Comparison of ENCODE assay signal across 13 mouse cellular contexts in genomic region chr12:69541663-69542062, GRCm38 (mm10). TPM values are rescaled to one million over a fixed set of nuclear protein-coding genes. Genes with fewer than 3 reads are reported as not detected.
DNase-seq lines count a peak whose midpoint lies in the region; ATAC-seq lines count a peak whose summit lies in the region.
"Had no signal": no experiment of that assay in that cellular context is flagged by ENCODE, and none has a peak within 500 bp of the region (broad histone marks: within the 10 kb centered on the region; RNA-seq: fewer than 3 reads in every experiment).

No protein-coding gene starts in this region.

- peak; percentile 18 for DNase-seq in CD4-positive, CD25-positive, alpha-beta regulatory T cell, adult 2 months (ENCODE audit: low read depth, low spot score)
- DNase-seq in ovary, postnatal 36 days (ENCODE audit: low spot score) = peak; percentile 17
- no peak for DNase-seq in ovary, postnatal 14 days (ENCODE audit: low spot score)
- peak; percentile 50 for DNase-seq in liver
- peak; percentile 55 for DNase-seq in splenic B cell, adult 2 months (ENCODE audit: low read depth, low spot score)
- DNase-seq in cerebellum, adult 11-12 months = no peak
- DNase-seq in cerebellum, adult 8-10 months = no peak
- DNase-seq: embryo, embryonic 11 days; gastrocnemius, postnatal 14 days; left cerebral cortex, postnatal 4 days; lung, postnatal 14 days had no signal

- ATAC-seq in CD4-positive, CD25-positive, alpha-beta regulatory T cell, adult 4 months = no peak
- ATAC-seq: hindbrain, embryonic 16.5 days had no signal

- H3K27me3 ChIP-seq in splenic B cell, adult 2 months (ENCODE audit: control insufficient read depth, insufficient read depth, low read length, poor library complexity, severe bottlenecking) = no peaks in the 10 kb centered on the region

- H3K36me3 ChIP-seq in splenic B cell, adult 2 months (ENCODE audit: control insufficient read depth, insufficient read depth, low read length, poor library complexity, severe bottlenecking) = no peaks in the 10 kb centered on the region

RNA-seq across cellular contexts. Expression of gene Vcpkmt, which starts 41.2 kb away (rescaled TPM):
- polyA plus RNA-seq in CD4-positive, CD25-positive, alpha-beta regulatory T cell, adult 4 months (2017; shearing (Covaris generic)) = 10 to 100 TPM in 1 of 2 experiments, 1 to 10 TPM in 1; 9.5 to 11.7 TPM

Comparison
In these comparisons a context has a peak if more than half of its experiments do, and no peak if none do; other contexts are left out.
1. DNase-seq: peak in CD4-positive, CD25-positive, alpha-beta regulatory T cell, adult 2 months (single experiment), ovary, postnatal 36 days (single experiment), liver (single experiment) and splenic B cell, adult 2 months (single experiment); none in ovary, postnatal 14 days (single experiment), cerebellum, adult 11-12 months (single experiment) and cerebellum, adult 8-10 months (single experiment).